Mouse (Mus musculus): Measurements from ENCODE around the gene 4930556J24Rik.
"Not testable (repeated sequence)": the region's sequence is repeated elsewhere in the genome, so short reads cannot be mapped to it uniquely, and the experiment has no call there.

4930556J24Rik gene

GRCm38 (mm10) chr11:3976678-3977077, at the start of gene 4930556J24Rik:
TSS of gene 4930556J24Rik (minus strand) at chr11:3976778.
- in situ Hi-C loops (cut with MboI, MseI) = no loop called here

- in situ Hi-C loops (cut with MboI, MseI) = no loop called here
Measured at GRCm38 (mm10) chr11:4023321-4023720, 46.7 kb upstream of the 4930556J24Rik start.

GRCm38 (mm10) chr11:4022111-4022510, 45.5 kb upstream of the 4930556J24Rik start:
- in situ Hi-C loops (cut with MboI, MseI) = not testable (repeated sequence)

GRCm38 (mm10) chr11:4015796-4016195, 39.2 kb upstream of the 4930556J24Rik start:
- in situ Hi-C loops (cut with MboI, MseI) = not testable (repeated sequence)

- in situ Hi-C loops (cut with MboI, MseI) = no loop called here
Measured at GRCm38 (mm10) chr11:4012616-4013015, 36.0 kb upstream of the 4930556J24Rik start.

GRCm38 (mm10) chr11:4006462-4006861, 29.9 kb upstream of the 4930556J24Rik start:
- in situ Hi-C loops (cut with MboI, MseI) = no loop called here

- in situ Hi-C loops (cut with MboI, MseI) = no loop called here
Measured at GRCm38 (mm10) chr11:4005220-4005805, 28.7 kb upstream of the 4930556J24Rik start.

GRCm38 (mm10) chr11:4001603-4002002, 25.0 kb upstream of the 4930556J24Rik start:
- in situ Hi-C loops (cut with MboI, MseI) = loop anchor here (5.0 kb wide), 1 partner anchor 81 kb away; no protein-coding TSS in a partner anchor

- in situ Hi-C loops (cut with MboI, MseI) = no loop called here
Measured at GRCm38 (mm10) chr11:3999547-3999946, 23.0 kb upstream of the 4930556J24Rik start.

GRCm38 (mm10) chr11:3997978-3998720, 21.6 kb upstream of the 4930556J24Rik start:
- in situ Hi-C loops (cut with MboI, MseI) = no loop called here

- in situ Hi-C loops (cut with MboI, MseI) = no loop called here
Measured at GRCm38 (mm10) chr11:3996840-3997239, 20.3 kb upstream of the 4930556J24Rik start.

- in situ Hi-C loops (cut with MboI, MseI) = no loop called here
Measured at GRCm38 (mm10) chr11:3995511-3995910, 18.9 kb upstream of the 4930556J24Rik start.

- in situ Hi-C loops (cut with MboI, MseI) = no loop called here
Measured at GRCm38 (mm10) chr11:3993914-3994313, 17.3 kb upstream of the 4930556J24Rik start.

GRCm38 (mm10) chr11:3993132-3993531, 16.6 kb upstream of the 4930556J24Rik start:
- in situ Hi-C loops (cut with MboI, MseI) = no loop called here

GRCm38 (mm10) chr11:3989748-3990147, 13.2 kb upstream of the 4930556J24Rik start:
- in situ Hi-C loops (cut with MboI, MseI) = no loop called here

GRCm38 (mm10) chr11:3983863-3984745, 7.5 kb upstream of the 4930556J24Rik start:
- in situ Hi-C loops (cut with MboI, MseI) = no loop called here

GRCm38 (mm10) chr11:3983291-3983862, 6.8 kb upstream of the 4930556J24Rik start, which contains the start of gene Gal3st1:
TSS of gene Gal3st1 (plus strand) at chr11:3983636.
- in situ Hi-C loops (cut with MboI, MseI) = no loop called here

- in situ Hi-C loops (cut with MboI, MseI) = no loop called here
Measured at GRCm38 (mm10) chr11:3982275-3983209, 6.0 kb upstream of the 4930556J24Rik start.

- in situ Hi-C loops (cut with MboI, MseI) = no loop called here
Measured at GRCm38 (mm10) chr11:3981536-3981935, 5.0 kb upstream of the 4930556J24Rik start.

GRCm38 (mm10) chr11:3978421-3978820, 1.8 kb upstream of the 4930556J24Rik start:
- in situ Hi-C loops (cut with MboI, MseI) = no loop called here

GRCm38 (mm10) chr11:3974311-3974710, 2.3 kb downstream of the 4930556J24Rik start:
- in situ Hi-C loops (cut with MboI, MseI) = no loop called here

Data from T-helper 1 cell (primary cell).